Mouse (Mus musculus): Measurements from ENCODE around the gene Prdm15.

DNA sequence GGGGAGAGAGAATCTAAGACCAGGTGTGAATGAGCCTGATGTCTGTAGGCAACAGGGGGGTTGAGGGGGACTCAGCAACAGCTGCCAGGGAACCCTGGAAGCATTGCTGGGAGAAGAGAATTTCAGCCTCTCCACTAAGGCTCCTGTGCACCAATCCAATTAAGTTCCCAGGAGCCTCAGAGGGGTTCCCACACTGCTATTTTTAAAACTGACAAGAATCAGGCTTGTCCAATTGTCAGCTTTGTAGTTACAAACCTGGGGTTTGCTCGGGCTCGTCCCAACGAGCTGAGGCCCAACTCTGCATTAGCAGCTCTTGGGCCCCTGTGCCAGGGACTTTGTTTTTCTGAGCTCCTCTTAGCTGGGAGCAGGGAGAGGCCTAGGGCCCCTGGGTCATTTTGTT is 92.0 kb downstream of the Prdm15 start:
- TF ChIP-seq CTCF (conservative IDR thresholded peaks at IDR 0.05 in 1 of 2, IDR thresholded peaks at IDR 0.05 in 1 of 2; ENCODE audit: low read depth in 2 of 2, low read length in 2 of 2) (no peak), POLR2A (IDR thresholded peaks at IDR 0.05; ENCODE audit: low read depth, low read length) (no peak), TBP (conservative IDR thresholded peaks at IDR 0.05; ENCODE audit: low read depth, low read length) (no peak), ZKSCAN1 (IDR thresholded peaks at IDR 0.05; ENCODE audit: borderline replicate concordance, low read depth, low read length) (no peak), ZMIZ1 (IDR thresholded peaks at IDR 0.05; ENCODE audit: low read depth, low read length) (no peak), USF1 (IDR thresholded peaks at IDR 0.05; ENCODE audit: low read depth, low read length) (no peak), NRF1 (IDR thresholded peaks at IDR 0.05; ENCODE audit: low read depth, low read length) (no peak), JUN (IDR thresholded peaks at IDR 0.05; ENCODE audit: insufficient read depth, low read depth, low read length) (no peak), EP300 (IDR thresholded peaks at IDR 0.05; ENCODE audit: low read length) (no peak), SIN3A (IDR thresholded peaks at IDR 0.05; ENCODE audit: low read length) (no peak), MXI1 (IDR thresholded peaks at IDR 0.05; ENCODE audit: low read depth, low read length) (no peak), MAX (IDR thresholded peaks at IDR 0.05; ENCODE audit: low read length) (no peak)

All from CH12.LX (cell line).